Mouse (Mus musculus): Measurements from ENCODE around the gene Olig3.

DNA sequence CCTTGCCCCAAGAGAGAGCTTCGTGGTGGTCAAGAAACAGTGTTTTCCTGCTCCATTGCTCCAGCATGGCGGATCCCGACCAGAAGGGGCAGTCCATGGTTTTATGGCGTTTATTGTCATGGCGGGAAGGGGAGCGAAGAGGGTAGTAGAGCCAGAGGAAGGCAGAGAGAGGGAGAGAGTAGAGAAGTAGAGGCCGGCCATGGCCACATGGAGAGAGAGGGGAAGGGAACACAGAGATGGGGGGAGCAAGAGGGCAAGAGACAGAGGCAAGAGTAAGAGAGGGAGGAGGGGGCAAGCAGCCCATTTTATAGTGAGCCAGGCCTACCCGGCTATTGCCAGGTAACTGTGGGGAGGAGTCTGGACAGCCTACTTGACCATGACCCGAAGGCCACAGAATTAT is 12.8 kb downstream of the Olig3 start:
- TF ChIP-seq CHD2 (IDR thresholded peaks at IDR 0.05; ENCODE audit: low read depth, low read length) (no peak), HCFC1 (IDR thresholded peaks at IDR 0.05; ENCODE audit: borderline replicate concordance, insufficient read depth, low read length) (no peak), MAFK (IDR thresholded peaks at IDR 0.05; ENCODE audit: insufficient read depth, low read depth, low read length) (no peak), ZC3H11A (IDR thresholded peaks at IDR 0.05; ENCODE audit: borderline replicate concordance, low read depth, low read length) (no peak)
